Mouse (Mus musculus) embryo, embryonic 9.5 days (tissue): ENCODE measurements around the gene Rexo1.

Experiments used
- DNase-seq: peaks from one replicate; pipeline ENCODE4 v3.0.0-alpha.2; 2017; ENCODE audit errors: extremely low spot score

Gene Rexo1

GRCm38 (mm10) chr10:80584642-80585552 is 23.5 kb upstream of the Rexo1 start:
- DNase-seq, result no peak

GRCm38 (mm10) chr10:80584045-80584488 is 22.7 kb upstream of the Rexo1 start:
- no peak for DNase-seq

- no peak for DNase-seq
These were observed 21.7 kb upstream of the Rexo1 start for GRCm38 (mm10) chr10:80583047-80583446.

GRCm38 (mm10) chr10:80578911-80579310 is 17.6 kb upstream of the Rexo1 start:
- DNase-seq, result peak; percentile 60

GRCm38 (mm10) chr10:80578131-80578750 is 16.9 kb upstream of the Rexo1 start:
- peak; percentile 87 for DNase-seq

- peak; percentile 99 for DNase-seq
These were observed 16.1 kb upstream of the Rexo1 start, which contains the start of gene Klf16 for GRCm38 (mm10) chr10:80577195-80578130. TSS of gene Klf16 (minus strand) at chr10:80577321.

GRCm38 (mm10) chr10:80576351-80577194 is 15.2 kb upstream of the Rexo1 start:
- peak; percentile 67 for DNase-seq

- no peak for DNase-seq
These were observed 14.6 kb upstream of the Rexo1 start for GRCm38 (mm10) chr10:80575925-80576324.

- DNase-seq, result no peak
These were observed 13.5 kb upstream of the Rexo1 start for GRCm38 (mm10) chr10:80574896-80575295.

GRCm38 (mm10) chr10:80573944-80574343 is 12.6 kb upstream of the Rexo1 start:
- no peak for DNase-seq

- no peak for DNase-seq
These were observed 11.1 kb upstream of the Rexo1 start for GRCm38 (mm10) chr10:80572477-80572876.

- DNase-seq, result no peak
These were observed 9.8 kb upstream of the Rexo1 start for GRCm38 (mm10) chr10:80570871-80571836.

GRCm38 (mm10) chr10:80570419-80570818 is 9.1 kb upstream of the Rexo1 start:
- no peak for DNase-seq

GRCm38 (mm10) chr10:80569664-80570066 is 8.3 kb upstream of the Rexo1 start:
- peak; percentile 62 for DNase-seq

- no peak for DNase-seq
These were observed 7.5 kb upstream of the Rexo1 start for GRCm38 (mm10) chr10:80568876-80569275.

- peak; percentile 86 for DNase-seq
These were observed 5.2 kb upstream of the Rexo1 start for GRCm38 (mm10) chr10:80566375-80567092.

- no peak for DNase-seq
These were observed 739 bp downstream of the Rexo1 start for GRCm38 (mm10) chr10:80560621-80561020.

GRCm38 (mm10) chr10:80559431-80559830 is 1.9 kb downstream of the Rexo1 start:
- DNase-seq, result no peak
